Mouse (Mus musculus) monocyte, adult 5-6 weeks (primary cell): ENCODE data around the gene Ephb1. TPM values are rescaled to one million over a fixed set of nuclear protein-coding genes. Genes with fewer than 3 reads are reported as not detected.

Experiments used
- ATAC-seq: fragments of 153-309, 156-312 bp; replicated peaks from 2 replicates; pipeline ENCODE4 v1.8.0; 2017; ENCODE audit warnings: mild to moderate bottlenecking; ENCODE audit not compliant: low TSS enrichment, insufficient number of reproducible peaks, severe bottlenecking, poor library complexity, low FRiP score
- total RNA-seq: library from RNA; stranded (forward); fragments of 200-1000, 200-491, 200-594 nt; gene quantifications from 3 replicates; pipeline ENCODE4 v1.2.3, GENCODE M21; 2017

The Ephb1 gene
- total RNA-seq, 1 experiment from 2014 or later = not detected

DNA sequence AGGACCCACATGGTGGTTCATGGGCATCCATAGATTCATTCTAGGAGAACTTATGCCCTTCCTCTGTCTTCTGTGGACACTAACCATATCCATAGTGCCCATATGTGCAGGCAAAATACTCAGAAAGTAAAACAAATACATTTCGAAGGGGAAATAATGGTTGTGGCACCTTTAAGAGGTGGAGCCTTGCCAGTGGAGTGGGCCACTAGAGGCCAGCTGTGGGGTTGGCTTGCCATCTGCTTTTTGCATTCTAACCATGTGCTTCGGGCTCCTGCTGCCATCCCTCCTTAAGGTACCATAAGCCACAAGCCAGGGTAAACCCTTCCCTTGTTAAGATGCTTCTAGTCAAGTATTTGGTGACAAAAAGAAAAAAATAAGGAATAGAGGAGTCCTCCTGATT, 373.3 kb downstream of the Ephb1 start:
- no peak for ATAC-seq

DNA sequence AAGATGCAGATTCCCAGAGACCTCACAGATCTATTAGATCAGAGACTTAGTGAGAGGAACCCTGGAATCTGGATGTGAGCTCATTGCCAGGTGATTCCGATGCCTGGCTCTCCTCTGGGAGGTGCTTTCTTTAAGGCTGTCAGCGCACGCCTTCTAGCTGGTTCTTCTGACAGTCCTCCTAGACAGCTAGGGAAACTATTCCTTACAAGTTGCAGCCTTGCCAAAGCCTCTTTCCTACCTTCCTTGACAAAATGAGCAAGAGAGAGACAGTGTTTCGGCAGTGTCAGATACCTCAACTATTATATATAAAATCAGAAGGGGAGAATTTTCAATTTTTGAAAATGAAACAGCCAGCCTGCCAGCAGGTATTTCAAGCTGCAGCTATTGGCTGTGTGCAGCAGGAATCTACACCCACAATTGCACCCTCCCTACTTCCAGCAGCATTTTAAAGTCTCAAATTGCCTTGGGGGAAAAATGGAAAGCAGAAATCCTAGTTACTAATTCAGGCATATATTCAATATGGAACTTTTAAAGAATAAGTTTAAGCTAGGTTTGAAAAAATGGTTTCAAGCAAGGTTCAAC, 377.5 kb downstream of the Ephb1 start:
- no peak for ATAC-seq

DNA sequence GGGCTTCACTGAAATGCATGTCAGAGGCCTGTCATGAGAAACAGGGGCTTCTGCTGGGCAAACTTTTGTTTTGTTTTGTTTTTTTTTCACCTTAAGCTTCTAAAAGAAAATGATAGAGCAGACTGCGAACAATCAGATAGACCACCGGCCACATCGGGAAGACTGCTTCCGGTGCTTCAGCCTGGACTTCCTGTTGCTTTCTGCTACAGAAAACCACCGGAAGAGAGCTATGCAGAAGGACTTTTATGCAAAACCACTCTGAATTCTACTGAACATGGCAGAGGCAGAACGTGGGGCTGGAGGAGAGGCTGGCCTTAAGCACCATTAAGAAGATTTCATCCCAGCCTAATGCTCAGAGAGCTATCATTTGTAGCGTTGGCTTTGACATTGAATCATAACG, 382.2 kb downstream of the Ephb1 start:
- no peak for ATAC-seq

DNA sequence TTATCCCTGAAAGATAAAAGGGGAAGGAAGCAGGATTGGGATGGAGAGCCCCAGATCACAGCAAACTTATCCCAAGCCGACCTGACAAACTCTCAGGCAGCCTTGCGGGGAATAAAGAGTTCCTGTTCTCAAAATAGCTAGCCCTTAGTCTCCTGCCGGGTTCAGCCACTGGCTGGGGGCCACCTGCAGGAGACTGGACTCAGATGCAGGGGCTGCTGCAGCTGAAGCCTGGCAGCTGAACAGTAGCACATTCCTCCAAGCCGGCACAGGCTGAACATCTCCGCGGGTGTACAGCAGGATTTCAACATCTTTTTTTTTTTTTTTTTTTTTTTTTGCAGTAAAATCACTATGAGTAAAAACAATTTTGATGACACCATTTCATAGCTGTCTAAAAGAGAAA, 382.7 kb downstream of the Ephb1 start:
- no peak for ATAC-seq

DNA sequence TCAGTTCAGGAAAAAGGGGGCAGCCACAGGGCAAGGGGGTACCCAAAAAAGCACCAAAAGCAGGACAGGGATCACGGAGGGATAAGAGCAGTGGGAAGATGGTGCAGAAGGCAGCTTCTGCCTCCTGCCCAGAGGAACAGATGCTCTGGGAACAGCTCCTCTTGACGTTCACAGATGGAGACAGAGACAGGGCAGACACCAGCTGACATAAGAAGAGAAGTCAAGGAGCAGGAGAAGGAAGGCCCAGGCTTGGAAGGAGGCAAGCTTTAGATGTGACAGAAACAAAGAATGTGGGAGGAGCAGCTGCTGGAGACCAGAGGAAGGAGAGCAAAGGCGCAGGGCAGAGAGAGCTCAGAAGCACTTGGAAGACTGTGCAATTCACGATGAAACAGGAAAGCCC, 398.3 kb downstream of the Ephb1 start:
- ATAC-seq = no peak

DNA sequence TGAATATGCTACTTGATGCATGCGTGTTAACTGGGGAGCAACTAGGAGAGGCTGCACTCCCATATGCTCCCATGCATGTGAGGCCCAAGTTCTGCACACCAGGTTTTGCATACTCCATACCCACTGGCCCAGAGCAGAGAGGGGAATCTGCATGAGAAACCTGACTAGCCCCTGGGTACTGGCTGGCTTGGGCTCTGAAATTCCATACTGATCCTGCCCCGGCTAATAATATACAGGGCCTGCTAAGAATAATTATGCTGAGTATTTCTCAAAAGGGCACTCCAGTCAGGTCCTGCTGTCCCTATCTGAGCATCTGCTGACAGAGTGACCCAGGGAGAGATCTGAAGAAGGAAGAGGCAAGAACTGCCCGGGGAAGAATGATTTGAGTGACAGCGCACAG, 400.0 kb downstream of the Ephb1 start:
- no peak for ATAC-seq

DNA sequence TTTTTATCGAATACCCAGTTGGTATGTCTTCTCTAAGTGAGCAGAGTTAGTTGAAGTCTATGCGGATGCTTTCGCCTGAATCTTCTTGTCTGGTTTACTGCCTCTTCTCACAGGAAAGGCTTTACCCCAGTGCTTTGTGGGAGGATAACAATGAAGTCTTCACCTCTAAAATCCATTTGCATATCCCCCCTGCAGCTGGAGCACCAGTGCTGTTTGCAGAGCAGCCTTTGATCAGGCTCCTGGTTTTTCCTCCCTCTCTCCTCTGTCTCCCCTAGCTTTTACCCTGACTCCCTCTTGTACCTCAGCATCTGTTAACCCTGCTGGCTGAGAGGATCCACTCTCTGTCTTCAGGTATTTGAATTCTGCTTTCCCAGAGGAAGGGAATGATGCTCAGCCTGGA, 404.4 kb downstream of the Ephb1 start:
- ATAC-seq = no peak

DNA sequence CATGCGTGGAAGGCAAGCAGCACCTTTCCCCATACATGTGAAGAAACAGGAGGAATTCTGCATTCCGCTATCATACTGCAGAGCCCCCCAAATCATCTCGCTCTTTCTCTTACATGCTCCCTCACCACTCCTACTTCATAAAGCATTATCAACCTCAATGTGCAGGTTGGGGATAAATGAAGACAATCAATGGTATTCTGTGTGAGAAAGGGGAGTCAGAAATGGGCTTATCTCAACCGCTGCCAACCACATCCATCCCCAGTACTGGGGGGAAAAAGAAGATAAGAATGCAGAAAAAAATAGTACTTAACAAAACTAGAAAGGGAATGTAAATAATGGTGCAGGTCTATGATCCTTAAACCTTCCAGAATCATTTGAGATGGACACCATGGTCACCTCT, 408.7 kb downstream of the Ephb1 start:
- no peak for ATAC-seq

DNA sequence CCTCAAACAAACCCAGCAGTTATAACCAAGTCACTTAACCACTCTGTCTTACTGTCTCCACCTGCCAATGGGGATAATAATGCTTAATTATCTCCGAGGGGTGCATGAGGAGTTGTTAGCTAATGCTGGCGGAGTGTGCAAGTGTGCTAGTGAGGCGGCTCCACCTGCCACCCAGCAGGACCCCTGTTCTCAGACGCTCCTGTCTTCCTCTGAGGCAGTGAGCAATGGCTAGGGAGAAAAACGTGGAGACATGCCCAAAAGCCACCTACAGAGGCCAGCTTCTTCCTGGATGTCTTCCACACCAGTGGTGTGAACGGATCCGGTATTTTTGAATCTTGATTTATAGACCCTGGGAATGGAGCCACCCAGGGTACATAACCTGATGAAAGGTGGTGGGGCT, 409.2 kb downstream of the Ephb1 start:
- ATAC-seq = no peak

DNA sequence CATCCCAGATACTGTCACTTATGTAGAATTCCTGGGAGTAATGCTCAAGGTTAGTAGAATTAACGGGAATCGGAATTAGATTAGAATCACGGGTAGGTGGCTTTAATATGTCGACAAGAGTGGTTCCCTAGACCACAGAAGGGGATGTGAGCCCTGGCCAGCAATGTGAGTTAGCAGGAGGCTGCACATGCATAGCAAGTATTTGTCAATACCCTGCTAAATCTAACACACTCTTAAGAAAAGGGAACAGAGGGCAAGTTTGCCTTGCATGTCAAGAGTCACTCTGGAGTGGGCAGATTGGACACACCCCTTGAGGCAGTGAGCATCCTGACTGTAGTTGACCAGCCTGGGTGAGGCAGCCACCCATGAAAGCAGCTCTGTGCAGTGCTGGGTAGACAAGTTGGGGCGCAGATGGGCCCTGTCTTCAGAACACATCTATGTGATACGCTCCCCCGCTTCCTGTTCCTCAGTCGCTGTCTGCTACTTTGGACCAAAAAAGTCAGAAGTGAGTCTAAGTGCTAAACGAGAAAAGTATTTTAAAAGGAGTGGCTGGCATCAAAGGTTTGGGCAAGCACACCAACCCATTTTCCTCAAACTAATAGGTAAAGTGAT, 412.3 kb downstream of the Ephb1 start:
- ATAC-seq = no peak

DNA sequence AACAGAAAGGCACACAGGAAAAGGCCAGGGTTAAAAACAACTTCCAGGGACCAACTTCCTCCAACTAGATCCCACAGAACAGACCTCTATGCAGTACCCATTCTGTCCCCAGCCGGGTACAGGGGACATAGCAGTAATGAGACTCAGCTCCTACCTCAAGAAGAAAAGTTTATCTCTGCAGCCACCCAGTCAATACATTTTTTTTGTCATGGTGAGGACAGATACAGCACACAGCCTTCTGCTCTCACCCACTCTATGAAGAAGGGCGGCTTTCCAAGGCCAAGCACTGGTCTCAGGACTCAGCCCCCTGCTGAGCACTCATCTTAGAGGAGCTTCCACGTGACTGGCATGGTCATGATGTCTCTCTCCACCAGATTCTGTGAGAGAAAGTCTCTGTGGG, 414.3 kb downstream of the Ephb1 start:
- ATAC-seq = no peak

DNA sequence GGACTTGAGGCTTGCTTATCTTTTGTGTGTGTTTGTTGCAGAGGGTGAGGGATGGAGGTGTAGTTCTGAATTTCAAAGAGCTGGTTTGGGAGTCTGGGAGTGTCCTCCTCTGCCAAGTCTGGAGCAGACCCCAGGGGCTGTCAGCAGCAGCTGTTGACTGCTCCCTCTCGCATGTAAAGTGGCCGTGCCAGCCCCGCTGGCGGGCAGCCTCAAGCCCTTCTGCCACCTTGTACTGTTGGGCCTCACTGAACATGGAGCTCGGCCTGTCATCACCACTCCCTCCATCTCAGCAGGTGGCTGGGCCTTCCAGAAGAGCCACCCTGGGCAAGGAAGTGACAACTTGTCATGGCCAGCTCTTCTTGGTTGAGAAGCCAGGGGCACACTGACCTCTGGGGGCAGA, 415.5 kb downstream of the Ephb1 start:
- ATAC-seq = no peak

DNA sequence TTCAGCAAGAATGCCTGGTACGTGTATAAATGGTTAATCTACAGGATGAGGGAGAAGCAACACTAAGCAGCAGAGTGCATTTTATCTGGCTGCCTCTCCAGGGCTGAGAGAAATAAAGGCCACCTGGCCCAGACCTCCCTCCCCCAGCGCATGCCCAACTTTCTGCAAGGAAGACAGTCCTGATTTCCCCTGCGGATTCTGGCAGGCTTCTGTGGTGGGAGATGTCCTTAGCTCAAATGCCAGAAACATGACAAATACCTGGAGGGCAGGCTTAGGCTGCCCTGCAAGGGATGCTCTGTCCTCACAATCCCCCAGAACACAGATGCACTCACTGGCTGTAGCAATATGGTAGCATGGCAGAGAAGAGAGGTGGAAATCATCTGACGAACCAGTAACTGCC, 416.4 kb downstream of the Ephb1 start:
- no peak for ATAC-seq

DNA sequence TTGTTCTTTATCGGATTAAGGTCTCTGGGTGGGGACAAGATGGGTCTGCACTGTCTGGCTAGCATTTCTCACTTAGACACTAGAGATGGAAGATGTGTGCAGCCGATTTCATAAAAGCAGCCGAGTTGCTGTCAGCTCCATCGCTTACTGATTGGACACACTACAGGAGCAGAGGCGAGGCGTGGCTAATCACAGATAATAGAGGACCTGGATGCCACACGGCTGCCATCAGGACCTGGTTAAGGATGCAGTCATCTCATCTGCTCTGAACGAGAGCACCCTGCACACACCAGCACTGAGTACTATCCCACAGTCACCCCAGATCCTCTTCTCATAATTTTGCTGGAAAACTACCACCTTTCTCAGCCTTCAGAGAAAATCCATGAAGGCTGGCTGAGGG, 419.6 kb downstream of the Ephb1 start:
- no peak for ATAC-seq

DNA sequence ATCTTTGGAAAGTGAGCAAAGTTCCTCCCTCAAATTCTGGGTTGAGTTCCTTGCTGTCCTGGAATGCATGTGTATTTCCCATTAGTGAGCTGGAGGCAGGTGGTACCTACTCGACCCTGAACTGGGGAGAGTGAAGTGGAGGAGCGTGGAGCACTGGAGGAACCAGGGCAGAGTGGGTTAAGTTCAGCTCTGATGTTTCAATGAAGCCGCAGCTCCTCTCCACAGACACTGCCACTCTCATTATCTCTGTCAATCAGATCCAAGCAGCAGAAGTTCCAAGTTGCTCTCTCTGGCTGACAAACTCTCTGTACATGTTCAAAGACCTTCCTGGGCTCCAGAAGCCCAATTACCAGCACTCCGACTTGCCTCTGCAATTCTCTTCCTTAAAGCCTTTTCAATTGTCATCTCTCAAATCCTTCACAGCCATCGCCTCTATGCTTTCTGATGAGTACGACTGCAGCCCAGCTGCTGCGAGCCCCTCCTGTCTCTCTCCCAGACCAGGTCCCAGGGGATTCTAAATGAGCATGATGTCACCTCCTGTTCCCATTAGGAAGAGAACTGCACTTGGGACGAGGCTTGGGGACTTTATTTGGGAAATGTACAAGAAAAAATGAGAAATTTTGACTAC, 420.4 kb downstream of the Ephb1 start:
- no peak for ATAC-seq

DNA sequence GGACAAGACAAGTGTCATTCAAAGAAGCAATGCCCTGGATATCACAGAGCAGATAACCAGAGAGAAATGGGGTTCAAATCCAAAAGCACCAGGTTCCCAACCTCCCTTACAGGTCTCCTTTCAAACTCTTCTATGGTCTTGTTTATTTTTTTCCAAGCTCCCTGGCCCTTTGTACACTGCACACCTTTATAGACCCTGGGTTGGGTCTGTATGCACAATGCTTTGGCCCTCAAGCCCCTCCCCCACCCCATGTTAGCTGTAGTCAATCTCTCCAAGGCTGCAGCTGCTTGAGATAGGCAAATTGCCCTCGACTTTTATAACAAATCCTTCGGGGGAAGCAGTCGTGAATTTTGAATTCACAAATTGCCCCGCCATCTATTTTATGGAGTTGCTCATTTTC, 429.7 kb downstream of the Ephb1 start:
- ATAC-seq = no peak

DNA sequence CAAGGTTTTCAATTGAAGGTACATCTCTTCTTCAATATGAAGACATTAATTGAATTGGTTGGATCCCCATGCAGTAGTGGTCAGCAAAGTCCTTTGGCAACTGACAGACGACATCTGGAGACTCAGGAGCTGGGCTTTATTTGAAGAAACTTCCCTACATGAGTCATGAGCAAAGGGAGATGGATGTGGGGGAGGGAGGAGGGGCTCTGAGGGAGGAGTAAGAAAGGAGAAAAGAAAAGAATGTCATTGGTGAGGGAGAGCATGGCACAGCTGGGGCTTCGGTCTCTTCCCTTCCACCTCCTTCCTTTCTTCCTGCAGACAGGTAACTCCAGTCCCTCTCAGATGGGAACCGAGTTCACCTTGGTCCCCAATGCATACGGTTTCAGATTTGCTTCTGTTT, 431.6 kb downstream of the Ephb1 start:
- ATAC-seq = no peak

DNA sequence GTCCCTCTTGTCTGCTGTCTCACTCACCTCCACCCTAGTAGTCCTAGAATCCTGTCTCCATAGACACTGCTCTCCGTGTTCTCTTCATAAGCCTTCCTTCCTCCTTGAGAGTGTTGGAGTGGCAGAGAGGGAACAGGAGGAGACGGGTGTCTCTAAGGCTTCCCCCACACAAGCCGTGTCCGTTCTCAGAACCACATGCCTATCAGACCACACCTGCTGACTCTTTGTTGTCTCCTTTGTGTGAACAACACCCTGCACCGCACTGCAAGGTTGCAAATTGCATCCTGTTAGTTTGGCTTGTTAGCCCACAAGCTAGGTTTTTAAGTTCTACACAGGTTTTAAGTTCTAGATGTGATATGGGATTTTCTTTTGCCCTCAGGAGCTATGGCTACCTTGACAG, 435.2 kb downstream of the Ephb1 start:
- ATAC-seq = no peak

DNA sequence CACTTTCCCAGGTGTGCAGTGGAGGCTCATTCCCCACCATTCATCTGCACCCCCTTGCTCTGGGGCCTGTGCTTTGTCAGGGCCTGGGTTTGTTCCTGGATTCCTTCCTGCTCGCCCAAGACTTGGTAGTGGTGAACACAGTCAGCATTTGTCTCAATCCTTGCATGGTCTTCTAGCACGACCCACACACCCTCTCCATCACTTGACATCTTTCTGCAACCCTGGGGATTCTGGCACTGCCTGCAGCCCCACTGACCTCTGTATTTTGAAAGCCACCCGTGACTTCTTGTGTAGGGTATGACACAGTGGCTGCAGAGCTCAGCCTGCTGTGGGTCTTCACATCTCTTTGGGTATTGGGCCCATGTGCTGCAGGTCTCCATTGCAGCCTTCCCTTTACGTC, 435.7 kb downstream of the Ephb1 start:
- ATAC-seq = no peak

DNA sequence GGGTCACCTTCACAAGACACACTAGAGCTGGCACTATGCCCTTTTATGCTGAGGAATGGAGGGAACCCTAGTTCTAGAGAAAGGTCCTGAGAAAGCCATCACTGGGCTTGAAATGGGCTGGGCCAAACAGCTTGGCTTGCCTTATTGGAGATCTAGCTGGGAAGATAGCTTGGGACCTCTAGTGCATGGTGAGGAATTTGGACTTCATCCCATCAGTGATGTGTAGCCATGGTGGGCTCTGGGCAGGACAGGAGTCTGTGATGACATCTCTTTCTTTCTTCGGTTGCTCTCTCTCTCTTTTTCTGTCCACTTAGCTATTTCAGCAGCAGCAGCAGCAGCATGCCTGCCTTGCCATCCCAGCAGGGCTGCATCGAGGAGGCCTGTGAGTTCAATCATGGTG, 439.4 kb downstream of the Ephb1 start:
- ATAC-seq = no peak
